Mouse (Mus musculus) liver, postnatal 0 days (tissue): ENCODE measurements at regions not wholly inside any gene's neighbourhood (a gene's known extent, or its start where the extent isn't known, plus 50 kb on each side); places are given as distances from the start of the nearest gene placed in this dataset.

Experiments used
- ATAC-seq: fragments of 200-750 bp; cut with Nextera tagmentation; 2 replicates; pipeline ENCODE4 v1.8.0; 2017; ENCODE audit warnings: mild to moderate bottlenecking, moderate library complexity
- DNase-seq: peaks from one replicate; pipeline ENCODE4 v3.0.0-alpha.2; 2016
- H3K27ac ChIP-seq: fragments of 300-500 bp; sonication (generic); 2 replicates; pipeline ENCODE4 v1.5.1; 2014; ENCODE audit warnings: antibody characterized with exemption, moderate library complexity, mild to moderate bottlenecking, low read depth
- H3K27me3 ChIP-seq: fragments of 300-500 bp; sonication (generic); 2 replicates; pipeline ENCODE4 v1.6.1; 2014; ENCODE audit warnings: low read length, control low read depth, mixed read lengths; ENCODE audit not compliant: insufficient read depth
- H3K36me3 ChIP-seq: fragments of 300-500 bp; sonication (generic); replicated peaks from 2 replicates; pipeline ENCODE4 v1.6.1; 2014; ENCODE audit warnings: mild to moderate bottlenecking, control low read depth, low read length, moderate library complexity, mixed read lengths; ENCODE audit not compliant: insufficient read depth
- H3K4me1 ChIP-seq: fragments of 300-500 bp; sonication (generic); 2 replicates; pipeline ENCODE4 v1.6.1; 2014; ENCODE audit warnings: antibody characterized with exemption, mild to moderate bottlenecking, control low read depth; ENCODE audit not compliant: insufficient read depth
- H3K4me2 ChIP-seq: fragments of 300-500 bp; sonication (generic); 2 replicates; pipeline ENCODE4 v1.6.1; 2014; ENCODE audit warnings: low read depth, mild to moderate bottlenecking, low read length, moderate library complexity, mixed read lengths
- H3K4me3 ChIP-seq: fragments of 300-500 bp; sonication (generic); 2 replicates; pipeline ENCODE4 v1.5.1; 2014; ENCODE audit warnings: low read depth, low read length
- H3K9ac ChIP-seq: fragments of 300-500 bp; sonication (generic); replicated peaks from 2 replicates; pipeline ENCODE4 v1.6.1; 2014; ENCODE audit warnings: mild to moderate bottlenecking, moderate library complexity
- H3K9me3 ChIP-seq: fragments of 300-500 bp; sonication (generic); 2 replicates; pipeline ENCODE4 v1.6.1; 2016; ENCODE audit warnings: mild to moderate bottlenecking, control low read depth, low read length, mixed read lengths
- CTCF ChIP-seq: sonication (generic); IDR thresholded peaks from 2 replicates; pipeline ENCODE4 v1.5.1; 2016; ENCODE audit warnings: antibody characterized with exemption, low read depth
- EP300 ChIP-seq: IDR thresholded peaks from 2 replicates; pipeline ENCODE4 v1.6.1; 2016; ENCODE audit warnings: antibody characterized with exemption, low read depth, mild to moderate bottlenecking
- WGBS: fragments of 180-500 bp; shearing (Covaris S2); extraction: QIAGEN DNeasy Blood & Tissue Kit; methylation state at CpG from one replicate; pipeline ENCODE4 v1.1.7; 2014; ENCODE audit not compliant: insufficient replicate concordance; 5-methylcytosine and 5-hydroxymethylcytosine counted together

DNA sequence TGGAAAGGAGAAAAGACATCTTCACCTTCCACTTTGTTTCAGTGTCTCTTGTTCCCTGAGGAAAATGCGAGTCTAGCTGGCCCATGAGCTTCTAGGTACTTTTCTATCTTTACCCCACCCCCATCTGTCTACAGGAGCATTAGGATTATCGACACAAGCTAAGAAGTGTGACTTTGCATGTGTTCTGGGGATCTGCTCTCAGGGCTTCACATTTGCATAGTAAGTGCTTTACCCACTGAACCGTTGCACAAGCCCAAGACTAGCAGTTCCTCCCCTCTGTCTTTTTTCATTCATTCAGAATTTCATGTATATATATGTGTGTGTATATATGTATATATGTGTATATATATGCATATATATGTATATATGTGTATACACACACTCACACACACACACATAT is 162.5 kb upstream of the Arrdc4 start:
- no peaks in the 10 kb centered on the region for H3K36me3 ChIP-seq
- no peak for ATAC-seq
- H3K27ac ChIP-seq = no peak overlapping the region
- TF ChIP-seq EP300 (no peak), CTCF (no peak)
- 70% methylated on average over 3 of the region's 3 CpGs for WGBS
- no peak for DNase-seq
- H3K9me3 ChIP-seq = no peaks in the 10 kb centered on the region
- no peaks in the 10 kb centered on the region for H3K4me1 ChIP-seq
- H3K27me3 ChIP-seq = no peaks in the 10 kb centered on the region
- H3K9ac ChIP-seq = no peak overlapping the region
- H3K4me2 ChIP-seq = no peak overlapping the region
- no peak overlapping the region for H3K4me3 ChIP-seq

DNA sequence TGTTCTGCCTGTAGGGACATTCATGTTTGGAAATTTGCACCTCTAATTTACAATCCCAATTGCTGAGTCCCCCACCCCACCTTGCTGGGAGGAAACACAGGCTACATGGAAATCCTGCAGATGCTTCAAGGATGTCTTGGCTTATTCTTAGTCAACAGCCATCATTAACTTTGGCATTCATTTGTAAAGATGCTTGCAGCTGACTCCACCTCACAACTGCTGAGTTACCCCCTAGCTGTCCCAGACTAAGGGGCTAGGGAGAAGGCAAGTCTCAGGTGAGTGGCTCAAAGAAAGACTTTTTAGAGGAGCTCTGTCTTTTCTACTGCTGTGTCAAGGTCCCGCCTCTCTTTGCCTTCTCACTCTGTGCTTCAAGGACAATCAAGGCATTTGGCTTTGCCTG is 160.7 kb upstream of the Arrdc4 start:
- H3K4me2 ChIP-seq = no peak overlapping the region
- H3K4me3 ChIP-seq = no peak overlapping the region
- WGBS = 76% methylated on average over 1 of the region's 1 CpGs
- no peaks in the 10 kb centered on the region for H3K36me3 ChIP-seq
- ATAC-seq = no peak
- no peaks in the 10 kb centered on the region for H3K4me1 ChIP-seq
- no peaks in the 10 kb centered on the region for H3K27me3 ChIP-seq
- TF ChIP-seq CTCF (no peak), EP300 (no peak)
- no peak overlapping the region for H3K27ac ChIP-seq
- no peaks in the 10 kb centered on the region for H3K9me3 ChIP-seq
- DNase-seq = no peak
- no peak overlapping the region for H3K9ac ChIP-seq

DNA sequence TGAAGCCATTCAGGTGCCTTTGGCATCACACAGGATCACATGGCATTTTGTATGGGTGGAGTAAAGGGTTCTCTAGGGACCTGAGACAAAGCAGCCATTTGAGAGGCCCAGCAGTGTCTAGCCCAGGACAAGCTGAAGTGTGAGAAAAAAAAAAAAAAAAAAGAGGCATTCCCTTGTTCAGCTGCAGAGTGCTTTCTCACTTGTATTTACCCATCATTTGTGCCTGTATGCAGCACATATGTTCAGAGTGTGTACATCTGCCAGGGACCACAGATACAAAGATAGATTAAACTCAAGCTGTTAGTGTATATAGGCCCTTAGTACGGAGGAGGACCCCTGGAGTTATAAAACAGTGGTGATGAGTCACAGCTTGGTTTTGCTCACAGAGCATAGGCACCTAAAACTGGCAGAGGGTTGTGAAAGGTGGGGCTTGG is 159.4 kb upstream of the Arrdc4 start:
- TF ChIP-seq CTCF (no peak), EP300 (no peak)
- WGBS = 58% methylated on average over 1 of the region's 1 CpGs
- H3K27ac ChIP-seq = no peak overlapping the region
- no peaks in the 10 kb centered on the region for H3K27me3 ChIP-seq
- H3K4me2 ChIP-seq = no peak overlapping the region
- no peak overlapping the region for H3K9ac ChIP-seq
- DNase-seq (no peak), ATAC-seq (no peak)
- H3K4me1 ChIP-seq = no peaks in the 10 kb centered on the region
- H3K36me3 ChIP-seq = no peaks in the 10 kb centered on the region
- H3K9me3 ChIP-seq = no peaks in the 10 kb centered on the region
- H3K4me3 ChIP-seq = no peak overlapping the region

- DNase-seq = no peak
- Histone ChIP-seq H3K9ac (no peak overlapping the region), H3K4me2 (no peak overlapping the region), H3K36me3 (no peaks in the 10 kb centered on the region), H3K4me1 (no peaks in the 10 kb centered on the region), H3K27me3 (no peaks in the 10 kb centered on the region), H3K9me3 (no peaks in the 10 kb centered on the region), H3K4me3 (no peak overlapping the region), H3K27ac (no peak overlapping the region)
- TF ChIP-seq CTCF (no peak), EP300 (no peak)
- WGBS = 78% methylated on average over 7 of the region's 7 CpGs
- ATAC-seq = no peak
Measured at GRCm38 (mm10) chr7:68907867-68908266, 158.8 kb upstream of the Arrdc4 start.

DNA sequence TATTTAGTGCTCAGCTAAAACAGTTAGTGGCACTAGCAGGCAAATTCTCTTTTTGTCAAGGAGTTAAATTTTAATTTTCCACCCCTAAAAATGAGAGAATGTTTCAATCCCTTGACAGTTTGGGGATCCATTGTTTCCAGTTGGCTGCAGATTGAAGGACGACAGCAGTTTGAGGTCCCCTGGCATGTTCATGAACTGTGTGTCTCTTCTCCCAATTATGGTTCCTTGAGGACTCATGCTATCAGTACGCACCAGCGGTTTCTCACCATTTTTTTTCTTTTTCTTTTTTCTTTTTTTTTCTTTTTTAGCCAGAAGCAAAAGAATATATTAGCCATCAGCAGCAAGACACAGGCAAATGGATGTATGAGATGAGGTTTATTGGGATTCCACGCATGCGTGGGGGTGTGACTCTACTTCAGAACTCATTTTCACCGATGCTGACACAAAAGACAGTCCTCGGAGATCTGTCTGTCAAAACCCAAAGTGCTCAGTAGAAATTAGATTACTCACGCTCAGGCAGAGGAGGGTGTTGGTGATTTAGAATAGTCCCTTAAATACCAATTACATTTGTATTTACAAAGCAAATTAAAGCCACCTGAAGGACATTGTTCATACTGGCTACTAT is 157.8 kb upstream of the Arrdc4 start:
- WGBS = 78% methylated on average over 8 of the region's 8 CpGs
- Histone ChIP-seq H3K4me1 (no peaks in the 10 kb centered on the region), H3K4me2 (no peak overlapping the region), H3K9me3 (no peaks in the 10 kb centered on the region), H3K27me3 (no peaks in the 10 kb centered on the region), H3K36me3 (no peaks in the 10 kb centered on the region), H3K9ac (no peak overlapping the region), H3K4me3 (no peak overlapping the region), H3K27ac (no peak overlapping the region)
- ATAC-seq = no peak
- DNase-seq = no peak
- TF ChIP-seq CTCF = no peak
- TF ChIP-seq EP300 = no peak

- WGBS = 81% methylated on average over 4 of the region's 4 CpGs
- Histone ChIP-seq H3K9me3 (no peaks in the 10 kb centered on the region), H3K4me1 (no peaks in the 10 kb centered on the region), H3K36me3 (no peaks in the 10 kb centered on the region), H3K27me3 (no peaks in the 10 kb centered on the region), H3K9ac (no peak overlapping the region), H3K4me3 (no peak overlapping the region), H3K27ac (no peak overlapping the region), H3K4me2 (no peak overlapping the region)
- TF ChIP-seq EP300 (no peak), CTCF (no peak)
- no peak for ATAC-seq
- no peak for DNase-seq
Measured at GRCm38 (mm10) chr7:68905793-68906192, 156.8 kb upstream of the Arrdc4 start.

DNA sequence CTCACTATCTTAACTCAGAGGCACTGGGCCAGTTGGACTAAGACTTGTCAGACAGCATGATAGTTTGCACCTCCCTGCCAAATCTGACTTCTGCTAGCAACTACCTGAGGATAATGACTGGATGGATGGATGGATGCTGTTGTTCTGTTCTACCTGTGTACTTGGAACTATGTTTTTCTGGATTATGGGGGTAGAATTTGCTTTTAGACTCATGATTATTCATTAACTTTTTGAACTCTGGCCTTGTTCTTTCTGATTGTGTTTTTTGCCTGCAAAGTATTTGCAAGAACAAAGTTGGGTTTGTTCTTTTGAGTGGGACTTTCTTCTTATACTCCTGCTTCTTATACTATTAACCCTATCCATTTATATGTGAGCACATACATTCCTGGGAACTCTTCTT is 137.1 kb upstream of the Arrdc4 start:
- peak overlapping the region; percentile 37 for H3K27ac ChIP-seq
- ATAC-seq (peak; percentile 55; the same call in 1 of the 2 replicates), DNase-seq (no peak)
- H3K9ac ChIP-seq = no peak overlapping the region
- H3K4me3 ChIP-seq = no peak overlapping the region
- no peak overlapping the region for H3K4me2 ChIP-seq
- H3K36me3 ChIP-seq = no peaks in the 10 kb centered on the region
- no peaks in the 10 kb centered on the region for H3K27me3 ChIP-seq
- H3K4me1 ChIP-seq = no peaks in the 10 kb centered on the region
- TF ChIP-seq EP300 (no peak), CTCF (no peak)
- no peaks in the 10 kb centered on the region for H3K9me3 ChIP-seq
